Comparison of ENCODE assay signal across 8 mouse cellular contexts in the genomic region with DNA sequence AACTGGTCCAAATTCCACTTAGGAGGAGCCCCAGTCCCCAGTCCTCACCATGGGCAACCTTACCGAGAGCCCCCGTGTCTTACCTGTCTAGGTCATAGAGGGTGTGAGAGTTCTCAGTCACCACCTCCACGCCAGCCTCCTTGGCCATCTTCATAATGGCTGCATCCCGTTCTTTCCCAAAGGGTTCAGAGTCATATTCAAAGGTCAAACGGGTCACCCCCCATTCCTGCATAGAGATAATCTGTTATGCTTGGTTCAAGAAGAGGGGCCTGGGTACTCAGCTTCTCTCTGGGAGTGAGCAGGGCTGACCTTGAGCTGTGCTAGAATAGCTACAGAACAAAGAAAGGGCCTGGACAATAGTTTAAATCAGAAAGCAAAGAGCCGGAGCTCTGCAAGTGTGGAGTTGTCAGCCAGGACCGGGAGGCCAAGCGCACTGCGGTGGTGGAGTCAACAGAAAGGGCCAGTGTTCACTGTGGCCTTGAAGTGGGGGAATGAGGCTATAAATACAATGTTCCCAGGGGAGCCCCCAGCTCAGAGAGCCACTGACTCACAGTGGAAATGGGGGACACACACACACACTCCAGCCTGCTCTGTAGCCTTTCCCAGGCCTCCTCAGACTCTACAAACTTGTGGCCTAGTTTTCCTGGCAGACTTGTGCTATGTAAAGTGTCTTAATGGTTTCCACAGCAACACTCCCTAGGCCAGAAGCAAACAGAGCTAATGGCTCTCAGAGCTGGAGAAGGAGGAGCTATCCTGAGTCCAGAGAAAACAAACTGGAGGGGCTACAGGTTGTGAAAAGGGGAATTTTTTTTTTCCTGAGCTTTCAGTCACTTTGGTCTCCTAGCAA. TPM values are rescaled to one million over a fixed set of nuclear protein-coding genes. Genes with fewer than 3 reads are reported as not detected.
DNase-seq lines count a peak whose midpoint lies in the region; ATAC-seq lines count a peak whose summit lies in the region.

No protein-coding gene starts in this region.

- H3K9ac ChIP-seq in neural tube, embryonic 11.5 days (ENCODE audit: low read length): no peak overlapping the region; the same call in 1 of the 2 replicates
- no peak overlapping the region for H3K9ac ChIP-seq in embryonic facial prominence, embryonic 11.5 days (replicated peaks; ENCODE audit: low read length)

- H3K9me3 ChIP-seq in neural tube, embryonic 11.5 days (ENCODE audit: control insufficient read depth, low read length): no peaks in the 10 kb centered on the region
- no peaks in the 10 kb centered on the region for H3K9me3 ChIP-seq in embryonic facial prominence, embryonic 11.5 days (replicated peaks; ENCODE audit: control insufficient read depth, low read length)
- H3K9me3 ChIP-seq in heart, embryonic 10.5 days: no peaks in the 10 kb centered on the region

- peak; percentile 49 for ATAC-seq in neural tube, embryonic 11.5 days (ENCODE audit: insufficient read depth, low FRiP score, low TSS enrichment)
- peak; percentile 51 for ATAC-seq in embryonic facial prominence, embryonic 11.5 days (replicated peaks; ENCODE audit: insufficient number of reproducible peaks, low FRiP score, low TSS enrichment, low read depth)

- H3K36me3 ChIP-seq in neural tube, embryonic 11.5 days (ENCODE audit: control insufficient read depth, insufficient read depth, low read length): peaks cover 5% of the 10 kb centered on the region; the same call in 1 of the 2 replicates
- H3K36me3 ChIP-seq in embryonic facial prominence, embryonic 11.5 days (replicated peaks; ENCODE audit: control insufficient read depth, insufficient read depth, low read depth, low read length): no peaks in the 10 kb centered on the region; the same call in 1 of the 2 replicates
- peaks cover 56% of the 10 kb centered on the region for H3K36me3 ChIP-seq in heart, embryonic 10.5 days

- no peak overlapping the region for H3K4me3 ChIP-seq in neural tube, embryonic 11.5 days (ENCODE audit: low read depth, low read length)
- H3K4me3 ChIP-seq in embryonic facial prominence, embryonic 11.5 days (ENCODE audit: low read depth, low read length): no peak overlapping the region
- H3K4me3 ChIP-seq in heart, embryonic 10.5 days: no peak overlapping the region

- peaks cover 11% of the 10 kb centered on the region; the same call in 1 of the 2 replicates for H3K4me1 ChIP-seq in neural tube, embryonic 11.5 days (ENCODE audit: control insufficient read depth, insufficient read depth, low read length)
- no peaks in the 10 kb centered on the region for H3K4me1 ChIP-seq in embryonic facial prominence, embryonic 11.5 days (ENCODE audit: control insufficient read depth, insufficient read depth, low read length)
- peaks cover 67% of the 10 kb centered on the region for H3K4me1 ChIP-seq in heart, embryonic 10.5 days

- peak overlapping the region; percentile 2; the same call in 1 of the 2 replicates for H3K4me2 ChIP-seq in neural tube, embryonic 11.5 days (ENCODE audit: low read depth)
- no peak overlapping the region for H3K4me2 ChIP-seq in embryonic facial prominence, embryonic 11.5 days (ENCODE audit: low read depth, low read length)

- H3K27me3 ChIP-seq in neural tube, embryonic 11.5 days (ENCODE audit: control insufficient read depth, insufficient read depth, low read length): no peaks in the 10 kb centered on the region
- no peaks in the 10 kb centered on the region for H3K27me3 ChIP-seq in embryonic facial prominence, embryonic 11.5 days (ENCODE audit: control insufficient read depth, insufficient read depth, low read length)
- H3K27me3 ChIP-seq in heart, embryonic 10.5 days (ENCODE audit: insufficient read depth, poor library complexity, severe bottlenecking): no peaks in the 10 kb centered on the region

- peak overlapping the region; percentile 75 for H3K27ac ChIP-seq in neural tube, embryonic 11.5 days (ENCODE audit: low read depth, low read length)
- no peak overlapping the region; the same call in 1 of the 2 replicates for H3K27ac ChIP-seq in embryonic facial prominence, embryonic 11.5 days (replicated peaks; ENCODE audit: low read depth, low read length)
- H3K27ac ChIP-seq in heart, embryonic 10.5 days: peak overlapping the region; percentile 81

- 59% methylated on average over 9 of the region's 9 CpGs for WGBS in neural tube, embryonic 11.5 days
- 69% methylated on average over 9 of the region's 9 CpGs for WGBS in embryonic facial prominence, embryonic 11.5 days
- WGBS in heart, embryonic 10.5 days: 71% methylated on average over 9 of the region's 9 CpGs

- peak; percentile 38 for DNase-seq in neural tube, embryonic 11.5 days (ENCODE audit: low spot score)
- DNase-seq in neural tube, embryonic 10.5 days (ENCODE audit: extremely low spot score, low spot score): no peak
- peak; percentile 62 for DNase-seq in embryonic facial prominence, embryonic 11.5 days (ENCODE audit: low spot score)
- DNase-seq in heart, embryonic 10.5 days (ENCODE audit: low spot score): no peak
- DNase-seq in kidney, adult 9 months: peak; percentile 63
- DNase-seq in mesoderm, embryonic 11.5 days (ENCODE audit: low read depth, low spot score): peak; percentile 43
- no peak for DNase-seq in c-Kit-positive CD71-positive TER-119-positive erythroid progenitor cells, embryonic 14.5 days (ENCODE audit: low spot score)
- DNase-seq in thymus, postnatal 10 days (ENCODE audit: low spot score in 2 of 2): no peak

RNA-seq across cellular contexts. Expression of a gene that starts 9.2 kb away (rescaled TPM):
- polyA plus RNA-seq in neural tube, embryonic 11.5 days (2014; fragmentation: Nextera tagmentation; extraction: Ambion mirVana): 21.4 and 22.3 TPM in 2 replicates
- 12.6 and 13.7 TPM in 2 replicates for polyA plus RNA-seq in embryonic facial prominence, embryonic 11.5 days (2014; fragmentation: Nextera tagmentation; extraction: Ambion mirVana)
- polyA plus RNA-seq in heart, embryonic 10.5 days (2016; fragmentation: Nextera tagmentation; extraction: Ambion mirVana): 21.0 and 23.3 TPM in 2 replicates

RNA-seq across cellular contexts. Expression of a gene that starts 23.6 kb away (rescaled TPM):
- 39.1 and 44.2 TPM in 2 replicates for polyA plus RNA-seq in neural tube, embryonic 11.5 days (2014; fragmentation: Nextera tagmentation; extraction: Ambion mirVana)
- 18.8 and 21.9 TPM in 2 replicates for polyA plus RNA-seq in embryonic facial prominence, embryonic 11.5 days (2014; fragmentation: Nextera tagmentation; extraction: Ambion mirVana)
- polyA plus RNA-seq in heart, embryonic 10.5 days (2016; fragmentation: Nextera tagmentation; extraction: Ambion mirVana): 7.5 and 18.2 TPM in 2 replicates

RNA-seq across cellular contexts. Expression of a gene that starts 35.7 kb away (rescaled TPM):
- polyA plus RNA-seq in neural tube, embryonic 11.5 days (2014; fragmentation: Nextera tagmentation; extraction: Ambion mirVana): 12.7 TPM in 2 replicates
- 6.1 and 8.5 TPM in 2 replicates for polyA plus RNA-seq in embryonic facial prominence, embryonic 11.5 days (2014; fragmentation: Nextera tagmentation; extraction: Ambion mirVana)
- polyA plus RNA-seq in heart, embryonic 10.5 days (2016; fragmentation: Nextera tagmentation; extraction: Ambion mirVana): 14.1 and 14.9 TPM in 2 replicates

RNA-seq across cellular contexts. Expression of a gene that starts 42.3 kb away (rescaled TPM):
- polyA plus RNA-seq in neural tube, embryonic 11.5 days (2014; fragmentation: Nextera tagmentation; extraction: Ambion mirVana): 1.0 and 3.1 TPM in 2 replicates
- 1.6 and 1.9 TPM in 2 replicates for polyA plus RNA-seq in embryonic facial prominence, embryonic 11.5 days (2014; fragmentation: Nextera tagmentation; extraction: Ambion mirVana)
- polyA plus RNA-seq in heart, embryonic 10.5 days (2016; fragmentation: Nextera tagmentation; extraction: Ambion mirVana): 0.89 and 2.7 TPM in 2 replicates

RNA-seq across cellular contexts. Expression of a gene that starts 50.0 kb away (rescaled TPM):
- 3.0 and 4.9 TPM in 2 replicates for polyA plus RNA-seq in neural tube, embryonic 11.5 days (2014; fragmentation: Nextera tagmentation; extraction: Ambion mirVana)
- 5.8 and 6.6 TPM in 2 replicates for polyA plus RNA-seq in embryonic facial prominence, embryonic 11.5 days (2014; fragmentation: Nextera tagmentation; extraction: Ambion mirVana)
- 1.6 and 7.0 TPM in 2 replicates for polyA plus RNA-seq in heart, embryonic 10.5 days (2016; fragmentation: Nextera tagmentation; extraction: Ambion mirVana)

Comparison
In these comparisons a context has a peak if more than half of its experiments do, and no peak if none do; other contexts are left out.
1. DNase-seq: peak in neural tube, embryonic 11.5 days (single experiment), embryonic facial prominence, embryonic 11.5 days (single experiment), kidney, adult 9 months (single experiment) and mesoderm, embryonic 11.5 days (single experiment); none in neural tube, embryonic 10.5 days (single experiment), heart, embryonic 10.5 days (single experiment), c-Kit-positive CD71-positive TER-119-positive erythroid progenitor cells, embryonic 14.5 days (single experiment) and thymus, postnatal 10 days (0 of 2).